Mouse (Mus musculus) embryonic fibroblast, embryonic 13.5 days (primary cell): ENCODE measurements around the gene Ifnar2.

Experiments used
- CTCF ChIP-seq: IDR thresholded peaks from 2 replicates; pipeline ENCODE4 v1.5.1; 2011; ENCODE audit warnings: mild to moderate bottlenecking, control low read depth, low read length, moderate library complexity, borderline replicate concordance; ENCODE audit not compliant: insufficient read depth
- POLR2A ChIP-seq: IDR thresholded peaks from 2 replicates; pipeline ENCODE4 v1.6.1; 2011; ENCODE audit warnings: low read depth, mild to moderate bottlenecking, control low read depth, low read length, moderate library complexity

DNA sequence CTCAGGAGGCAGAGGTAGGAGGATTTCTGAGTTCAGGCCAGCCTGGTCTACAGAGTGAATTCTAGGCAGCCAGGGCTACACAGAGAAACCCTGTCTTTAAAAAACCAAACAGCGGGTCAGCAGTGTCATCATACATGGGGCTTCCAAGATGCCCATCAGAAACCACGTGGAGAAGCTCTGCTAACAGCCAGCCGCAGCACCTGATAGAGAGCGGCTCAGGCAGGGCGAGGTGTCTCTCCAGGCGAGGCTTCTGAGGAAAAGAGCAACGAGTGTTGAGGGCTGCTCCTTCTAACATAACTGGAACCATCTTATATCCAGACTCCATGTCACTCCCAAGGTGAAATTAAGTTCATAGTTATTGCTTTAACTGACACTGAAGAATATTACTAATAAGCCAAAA lies 76.3 kb downstream of the Ifnar2 start:
- TF ChIP-seq CTCF (no peak), POLR2A (no peak)
